Mouse (Mus musculus): ENCODE results near the gene Creg2. TPM values are rescaled to one million over a fixed set of nuclear protein-coding genes. Genes with fewer than 3 reads are reported as not detected.

Gene Creg2
- polyA plus RNA-seq, 1 experiment, result 0.16 TPM

DNA sequence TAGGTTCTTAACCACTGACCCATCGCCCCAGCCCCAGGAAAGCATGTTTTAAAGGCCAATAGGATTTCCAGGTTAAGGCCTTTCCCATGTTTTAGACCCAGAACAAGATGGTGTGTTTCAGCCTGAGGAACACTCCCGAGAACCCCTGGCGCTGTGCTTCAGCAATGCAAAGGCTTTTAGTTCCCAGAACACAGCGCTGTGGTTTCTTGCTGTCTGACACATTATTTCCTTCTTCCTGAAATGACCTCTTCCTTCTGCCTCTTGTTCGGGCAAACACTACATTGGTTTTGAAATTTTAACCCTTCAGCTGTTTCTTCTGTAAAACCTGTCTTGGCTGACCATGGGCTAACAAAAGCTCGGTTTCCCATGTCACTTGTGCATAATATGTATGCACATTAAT is 72.1 kb downstream of the Creg2 start:
- H3K36me3 ChIP-seq (ENCODE audit: control insufficient read depth, insufficient read depth, low read length), result no peaks in the 10 kb centered on the region
- no peaks in the 10 kb centered on the region for H3K27me3 ChIP-seq (ENCODE audit: control insufficient read depth, insufficient read depth, low read length)
- DNase-seq, result no peak
- TF ChIP-seq POLR2A (IDR thresholded peaks at IDR 0.05; ENCODE audit: control insufficient read depth, extremely low read depth, insufficient read depth, low read length, poor library complexity) (no peak), CTCF (IDR thresholded peaks at IDR 0.05; ENCODE audit: borderline replicate concordance, control insufficient read depth, extremely low read depth, insufficient read depth, low read length, poor library complexity) (no peak)
- no peak overlapping the region for H3K4me3 ChIP-seq (ENCODE audit: control insufficient read depth, insufficient read depth, low read length)
- H3K27ac ChIP-seq (ENCODE audit: control insufficient read depth, insufficient read depth, low read length), result no peak overlapping the region
- WGBS, result 33% methylated on average over 6 of the region's 6 CpGs
- peaks cover 3% of the 10 kb centered on the region; the same call in 1 of the 2 replicates for H3K4me1 ChIP-seq (replicated peaks; ENCODE audit: control insufficient read depth, insufficient read depth, low read length)

DNA sequence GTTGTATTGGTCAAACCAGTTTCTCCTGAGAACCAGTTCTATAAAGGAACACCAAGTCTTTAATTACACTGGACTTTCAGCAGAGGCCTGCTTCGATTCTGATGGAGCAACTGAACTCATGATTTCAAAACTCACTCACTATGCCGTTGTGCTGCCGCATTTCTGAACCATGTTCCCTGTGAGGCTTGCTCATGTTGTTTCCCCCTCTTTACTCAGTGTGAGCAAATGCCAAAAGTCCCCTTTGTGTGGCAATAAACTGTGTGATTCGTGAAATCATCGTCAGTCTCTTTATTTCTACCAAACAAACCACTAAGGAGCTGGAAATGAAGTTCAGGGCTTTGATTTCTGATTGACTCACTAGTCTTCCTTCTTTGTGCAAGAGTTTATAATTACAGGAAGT is 72.8 kb downstream of the Creg2 start:
- DNase-seq, result no peak
- Histone ChIP-seq H3K27ac (ENCODE audit: control insufficient read depth, insufficient read depth, low read length) (no peak overlapping the region), H3K4me1 (replicated peaks; ENCODE audit: control insufficient read depth, insufficient read depth, low read length) (peaks cover 3% of the 10 kb centered on the region; the same call in 1 of the 2 replicates), H3K4me3 (ENCODE audit: control insufficient read depth, insufficient read depth, low read length) (no peak overlapping the region), H3K27me3 (ENCODE audit: control insufficient read depth, insufficient read depth, low read length) (no peaks in the 10 kb centered on the region), H3K36me3 (ENCODE audit: control insufficient read depth, insufficient read depth, low read length) (no peaks in the 10 kb centered on the region)
- 66% methylated on average over 5 of the region's 5 CpGs for WGBS
- no peak for TF ChIP-seq CTCF (IDR thresholded peaks at IDR 0.05; ENCODE audit: borderline replicate concordance, control insufficient read depth, extremely low read depth, insufficient read depth, low read length, poor library complexity)
- no peak for TF ChIP-seq POLR2A (IDR thresholded peaks at IDR 0.05; ENCODE audit: control insufficient read depth, extremely low read depth, insufficient read depth, low read length, poor library complexity)

DNA sequence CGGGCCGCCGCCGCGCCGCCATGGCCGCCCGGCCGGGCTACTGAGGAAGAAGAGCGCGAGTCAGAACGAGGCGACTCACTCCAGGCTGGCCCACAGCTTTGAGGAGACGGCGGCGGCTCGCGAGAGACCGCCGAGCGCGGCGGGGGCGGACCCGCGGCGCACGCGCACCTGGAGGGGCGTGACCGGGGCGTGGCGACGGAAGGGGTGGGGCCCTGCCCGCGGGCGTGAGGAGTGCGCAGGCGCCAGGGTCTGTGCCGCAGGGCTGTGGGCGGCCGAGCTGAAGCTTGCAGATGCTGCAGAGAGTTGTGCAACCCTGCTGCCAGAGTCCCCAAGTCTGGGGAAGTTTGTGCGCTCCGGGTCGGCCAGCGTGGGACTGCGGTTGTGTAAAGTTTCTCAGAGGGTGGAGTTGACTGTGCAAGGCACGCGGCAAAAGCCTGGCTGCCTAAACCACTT is 74.0 kb downstream of the Creg2 start, which contains the start of gene Rnf149:
Gene Rnf149, minus strand, starts transcription at position 153 of the 453 bp plus-strand sequence.
- TF ChIP-seq CTCF (IDR thresholded peaks at IDR 0.05; ENCODE audit: borderline replicate concordance, control insufficient read depth, extremely low read depth, insufficient read depth, low read length, poor library complexity), result peak; percentile 61; the same call in 1 of the 2 replicates
- TF ChIP-seq POLR2A (IDR thresholded peaks at IDR 0.05; ENCODE audit: control insufficient read depth, extremely low read depth, insufficient read depth, low read length, poor library complexity), result peak; percentile 94
- peaks cover 3% of the 10 kb centered on the region; the same call in 1 of the 2 replicates for H3K4me1 ChIP-seq (replicated peaks; ENCODE audit: control insufficient read depth, insufficient read depth, low read length)
- WGBS, result under 1% methylated on average over 49 of the region's 49 CpGs
- H3K27ac ChIP-seq (ENCODE audit: control insufficient read depth, insufficient read depth, low read length), result peak within 1 kb of the TSS; percentile 65
- H3K4me3 ChIP-seq (ENCODE audit: control insufficient read depth, insufficient read depth, low read length), result peak within 1 kb of the TSS; percentile 63
- H3K36me3 ChIP-seq (ENCODE audit: control insufficient read depth, insufficient read depth, low read length), result no peaks in the 10 kb centered on the region
- H3K27me3 ChIP-seq (ENCODE audit: control insufficient read depth, insufficient read depth, low read length), result no peaks in the 10 kb centered on the region
- DNase-seq, result peak; percentile 99

DNA sequence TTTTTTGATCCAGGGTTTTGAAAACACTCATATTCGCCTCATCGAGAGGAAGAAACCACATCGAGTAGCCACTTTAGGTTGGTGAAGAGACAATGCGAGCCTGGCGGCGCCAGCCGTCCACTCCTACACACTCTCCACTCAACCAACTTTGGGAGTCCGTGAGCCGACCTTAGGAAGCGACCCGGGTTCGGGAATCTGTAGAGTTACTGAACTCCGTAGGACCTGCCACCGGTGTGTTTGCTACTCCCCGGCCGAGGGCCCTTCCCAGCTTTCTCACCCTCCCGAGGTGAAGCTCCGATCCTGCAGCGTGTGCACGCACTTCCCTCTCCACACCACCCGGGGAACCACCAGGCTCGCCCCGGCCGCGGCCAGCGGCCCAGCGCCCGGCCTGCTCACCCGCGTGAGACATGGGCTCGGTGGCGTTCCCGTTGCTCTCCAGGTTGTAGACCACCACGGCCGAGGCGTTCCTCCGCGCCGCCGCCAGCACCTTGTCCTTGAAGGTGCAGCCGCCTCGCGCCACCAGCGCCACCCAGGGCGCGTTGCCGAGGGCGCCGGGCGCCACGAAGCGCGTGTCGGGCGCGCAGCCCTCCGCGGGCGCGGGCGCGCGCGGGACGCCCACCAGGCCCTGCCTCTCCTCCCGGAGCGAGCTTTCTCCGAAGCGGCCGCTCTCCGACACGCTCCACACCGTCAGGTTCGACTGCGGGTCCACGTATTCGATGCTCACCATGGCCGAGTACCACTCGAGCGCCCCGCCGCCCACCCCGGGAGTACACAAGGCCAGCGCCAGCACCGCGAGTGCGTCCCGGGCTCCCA is 74.6 kb downstream of the Creg2 start:
- DNase-seq, result peak; percentile 64
- no peak for TF ChIP-seq POLR2A (IDR thresholded peaks at IDR 0.05; ENCODE audit: control insufficient read depth, extremely low read depth, insufficient read depth, low read length, poor library complexity)
- TF ChIP-seq CTCF (IDR thresholded peaks at IDR 0.05; ENCODE audit: borderline replicate concordance, control insufficient read depth, extremely low read depth, insufficient read depth, low read length, poor library complexity), result no peak; the same call in 1 of the 2 replicates
- Histone ChIP-seq H3K36me3 (ENCODE audit: control insufficient read depth, insufficient read depth, low read length) (no peaks in the 10 kb centered on the region), H3K27ac (ENCODE audit: control insufficient read depth, insufficient read depth, low read length) (peak overlapping the region; percentile 17; the same call in 1 of the 2 replicates), H3K27me3 (ENCODE audit: control insufficient read depth, insufficient read depth, low read length) (no peaks in the 10 kb centered on the region), H3K4me1 (replicated peaks; ENCODE audit: control insufficient read depth, insufficient read depth, low read length) (peaks cover 3% of the 10 kb centered on the region; the same call in 1 of the 2 replicates), H3K4me3 (ENCODE audit: control insufficient read depth, insufficient read depth, low read length) (peak overlapping the region; percentile 63)
- under 1% methylated on average over 88 of the region's 88 CpGs for WGBS

DNA sequence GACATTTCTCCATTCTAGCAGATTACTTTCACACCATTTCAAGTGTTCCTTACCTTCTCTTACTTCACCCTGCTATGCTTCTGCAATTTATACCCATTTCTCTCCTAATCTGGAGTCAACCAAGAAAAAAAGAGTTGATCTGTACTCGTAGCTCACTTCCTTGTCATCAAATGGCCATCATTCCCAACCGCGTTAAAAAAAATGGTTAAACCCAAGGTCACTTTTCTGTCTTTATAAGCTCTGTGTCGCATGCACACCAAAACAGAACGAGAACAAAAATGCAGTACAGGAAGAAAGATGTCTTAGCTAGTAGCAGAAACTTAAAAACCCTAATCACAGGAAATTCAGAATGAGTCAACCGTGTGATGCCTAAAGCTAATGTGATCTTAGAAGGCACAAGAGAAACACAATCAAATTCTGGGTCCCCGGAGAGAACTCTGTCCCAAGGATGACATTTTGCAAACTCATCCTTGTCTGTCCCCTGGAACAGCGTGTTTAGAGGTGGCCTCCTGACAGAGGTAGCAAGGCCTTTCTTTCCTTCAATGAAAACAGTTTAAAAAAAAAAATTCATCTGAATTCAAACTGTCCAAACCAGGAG is 75.4 kb downstream of the Creg2 start:
- DNase-seq, result no peak
- Histone ChIP-seq H3K27me3 (ENCODE audit: control insufficient read depth, insufficient read depth, low read length) (no peaks in the 10 kb centered on the region), H3K27ac (ENCODE audit: control insufficient read depth, insufficient read depth, low read length) (no peak overlapping the region), H3K36me3 (ENCODE audit: control insufficient read depth, insufficient read depth, low read length) (no peaks in the 10 kb centered on the region), H3K4me3 (ENCODE audit: control insufficient read depth, insufficient read depth, low read length) (no peak overlapping the region), H3K4me1 (replicated peaks; ENCODE audit: control insufficient read depth, insufficient read depth, low read length) (peaks cover 3% of the 10 kb centered on the region; the same call in 1 of the 2 replicates)
- 4% methylated on average over 8 of the region's 8 CpGs for WGBS
- TF ChIP-seq CTCF (IDR thresholded peaks at IDR 0.05; ENCODE audit: borderline replicate concordance, control insufficient read depth, extremely low read depth, insufficient read depth, low read length, poor library complexity), result no peak
- TF ChIP-seq POLR2A (IDR thresholded peaks at IDR 0.05; ENCODE audit: control insufficient read depth, extremely low read depth, insufficient read depth, low read length, poor library complexity), result no peak

DNA sequence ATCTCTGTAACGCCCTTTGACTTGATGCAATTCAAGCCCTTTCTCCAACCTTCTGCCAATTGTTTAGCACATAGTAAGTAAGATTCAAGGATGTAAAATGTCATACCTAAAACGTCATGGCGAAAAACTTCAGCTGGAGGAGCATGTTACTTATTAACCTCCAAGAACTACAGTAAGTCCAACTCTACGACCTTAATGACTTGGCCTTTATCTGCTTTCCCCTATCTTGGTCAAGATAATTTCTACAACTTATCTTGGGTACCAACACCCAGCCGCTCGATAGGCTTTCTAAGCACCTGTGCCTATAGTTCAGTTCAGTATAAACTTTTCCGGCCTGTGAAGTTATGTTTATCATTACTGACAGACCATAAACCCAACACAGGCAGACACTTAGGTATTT is 77.4 kb downstream of the Creg2 start:
- Histone ChIP-seq H3K27ac (ENCODE audit: control insufficient read depth, insufficient read depth, low read length) (no peak overlapping the region), H3K27me3 (ENCODE audit: control insufficient read depth, insufficient read depth, low read length) (no peaks in the 10 kb centered on the region), H3K4me3 (ENCODE audit: control insufficient read depth, insufficient read depth, low read length) (no peak overlapping the region), H3K4me1 (replicated peaks; ENCODE audit: control insufficient read depth, insufficient read depth, low read length) (peaks cover 3% of the 10 kb centered on the region; the same call in 1 of the 2 replicates), H3K36me3 (ENCODE audit: control insufficient read depth, insufficient read depth, low read length) (no peaks in the 10 kb centered on the region)
- WGBS, result 93% methylated on average over 7 of the region's 7 CpGs
- TF ChIP-seq POLR2A (IDR thresholded peaks at IDR 0.05; ENCODE audit: control insufficient read depth, extremely low read depth, insufficient read depth, low read length, poor library complexity) (no peak), CTCF (IDR thresholded peaks at IDR 0.05; ENCODE audit: borderline replicate concordance, control insufficient read depth, extremely low read depth, insufficient read depth, low read length, poor library complexity) (no peak)
- DNase-seq, result no peak
